Mouse (Mus musculus): ENCODE measurements around the gene Mmp25.
"Not testable (repeated sequence)": the region's sequence is repeated elsewhere in the genome, so short reads cannot be mapped to it uniquely, and the experiment has no call there.

Gene Mmp25

DNA sequence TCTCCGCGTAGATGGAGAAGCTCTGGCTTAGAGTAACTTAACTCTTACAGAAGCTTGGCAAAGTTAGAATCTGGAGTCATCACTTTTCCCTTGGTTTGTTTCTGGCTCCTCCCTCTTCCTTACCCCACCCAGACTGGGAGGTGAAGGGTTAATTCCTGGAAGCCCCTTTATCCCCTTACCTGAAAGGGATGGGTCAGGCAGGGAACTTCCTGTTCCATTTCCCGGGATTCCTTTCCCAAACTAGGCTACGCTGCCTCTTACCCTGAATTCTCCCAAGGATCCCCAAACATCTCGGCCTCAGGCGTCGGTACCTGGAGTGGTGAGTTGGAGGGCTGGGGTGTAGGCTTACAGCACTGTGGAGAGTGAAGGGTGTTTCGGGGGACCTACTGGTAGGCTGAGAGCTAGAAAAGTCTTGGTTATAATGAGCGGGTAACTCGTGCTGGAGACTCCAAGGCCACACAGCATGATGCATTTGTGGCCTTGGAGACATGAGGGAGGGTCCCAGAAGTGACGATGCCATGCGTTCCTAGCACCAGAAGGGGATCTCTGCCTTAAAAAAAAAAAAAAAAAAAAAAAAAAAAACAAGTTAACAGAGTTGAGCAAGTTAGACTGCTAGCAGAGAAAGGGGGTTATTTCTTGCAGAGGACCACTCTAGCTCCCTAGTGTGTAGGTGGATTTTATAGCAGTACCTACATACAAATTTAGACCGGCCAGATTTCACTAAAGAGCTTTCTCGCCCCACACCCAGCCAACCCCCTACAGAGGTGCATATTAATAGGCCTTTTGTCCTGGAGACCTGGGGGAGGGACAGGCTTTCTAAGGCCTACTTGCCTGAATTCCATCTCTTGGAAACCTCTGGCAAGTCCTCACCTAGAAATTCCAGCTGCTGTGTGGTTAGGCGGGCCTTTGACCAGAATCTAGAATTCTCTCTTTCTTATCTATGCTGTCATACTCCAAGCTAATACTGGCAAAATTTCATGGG, 44.1 kb downstream of the Mmp25 start, which contains the start of gene Zscan10:
Zscan10 (plus strand) TSS at position 216 of the 982 bp plus-strand sequence.
- DNase-seq (ENCODE audit: low read depth) = no peak

GRCm38 (mm10) chr17:23599605-23600063, 45.4 kb downstream of the Mmp25 start:
- peak; percentile 34 for DNase-seq (ENCODE audit: low read depth)

GRCm38 (mm10) chr17:23598582-23599552, 46.2 kb downstream of the Mmp25 start, which contains the start of gene Zfp13:
Gene Zfp13, minus strand, starts transcription at chr17:23599487.
- peak; percentile 95 for DNase-seq (ENCODE audit: low read depth)

GRCm38 (mm10) chr17:23595139-23595538, 49.9 kb downstream of the Mmp25 start:
- DNase-seq (ENCODE audit: low read depth) = not testable (repeated sequence)

GRCm38 (mm10) chr17:23592926-23593300, 52.2 kb downstream of the Mmp25 start:
- DNase-seq (ENCODE audit: low read depth) = no peak

DNA sequence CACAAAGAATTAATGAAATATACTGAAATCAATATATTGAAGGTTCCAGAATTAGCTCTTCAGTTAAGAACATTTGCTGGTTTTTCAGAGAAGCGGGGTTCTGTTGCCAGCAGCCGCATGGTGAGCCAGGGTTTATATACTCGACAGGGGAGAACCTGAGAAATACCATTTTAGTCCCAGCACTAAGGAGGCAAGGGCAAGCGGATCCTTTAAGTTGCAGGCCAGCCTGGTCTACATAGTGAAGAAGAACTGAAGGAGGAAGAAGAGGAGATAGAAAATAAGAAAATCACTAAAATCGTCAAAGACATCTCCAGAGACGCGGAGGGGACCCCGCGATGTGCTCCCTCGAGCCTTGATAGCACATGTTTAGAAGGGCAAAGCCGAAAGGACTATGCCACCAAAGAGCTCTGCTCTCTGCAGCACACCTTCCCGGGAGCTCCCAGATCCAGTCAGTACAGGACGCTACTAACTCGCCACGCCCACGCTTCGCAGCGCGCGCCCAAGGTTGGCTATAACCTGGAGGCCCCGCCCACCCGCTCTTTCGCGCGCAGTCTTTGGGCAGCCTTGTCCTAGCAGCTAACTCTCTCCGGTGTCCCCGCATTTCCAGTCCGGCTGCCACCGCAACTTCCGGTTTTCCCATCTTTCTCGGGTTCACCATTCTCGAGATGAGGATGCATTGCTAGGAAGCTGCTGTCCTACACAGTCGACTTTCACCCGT, 52.7 kb downstream of the Mmp25 start:
- peak; percentile 93 for DNase-seq (ENCODE audit: low read depth)

GRCm38 (mm10) chr17:23587253-23587652, 57.8 kb downstream of the Mmp25 start:
- no peak for DNase-seq (ENCODE audit: low read depth)

DNA sequence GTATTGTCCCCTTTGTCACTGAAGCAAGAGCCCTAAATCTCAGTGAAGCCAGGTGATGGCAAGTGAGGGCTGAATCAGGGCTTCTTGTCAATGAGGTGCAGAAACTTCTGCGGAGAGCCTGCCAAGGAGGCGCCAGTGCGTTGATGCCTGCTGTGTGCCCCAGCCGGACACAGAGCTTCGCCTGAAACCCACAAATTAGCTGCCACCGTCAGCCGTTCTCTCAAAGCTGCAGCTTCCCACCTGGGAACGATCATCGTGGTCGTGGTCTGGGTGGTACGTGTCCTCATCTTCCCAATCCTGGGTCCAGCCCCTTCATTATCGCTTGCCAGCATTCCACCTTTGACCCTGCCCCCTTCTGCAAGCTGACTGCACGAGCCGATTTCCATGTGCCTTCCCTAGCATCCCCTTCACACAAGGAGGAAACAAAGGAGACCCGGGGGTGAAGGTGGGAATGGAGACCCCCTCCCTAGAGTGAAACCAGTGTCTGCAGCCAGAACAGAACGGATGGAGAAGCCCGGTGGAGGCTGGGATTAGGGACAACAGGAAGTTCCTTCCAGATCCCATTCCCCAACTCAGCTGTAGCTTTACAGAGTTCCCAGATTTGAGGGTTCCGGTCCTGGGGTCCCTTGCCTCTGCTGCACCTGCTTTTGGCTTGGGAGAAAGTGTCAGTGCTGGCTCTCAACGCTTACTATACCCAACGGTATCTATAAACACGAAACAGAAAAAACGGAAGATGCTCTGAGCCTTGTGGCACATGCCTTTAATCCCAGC, 59.2 kb downstream of the Mmp25 start:
- DNase-seq (ENCODE audit: low read depth) = no peak

DNA sequence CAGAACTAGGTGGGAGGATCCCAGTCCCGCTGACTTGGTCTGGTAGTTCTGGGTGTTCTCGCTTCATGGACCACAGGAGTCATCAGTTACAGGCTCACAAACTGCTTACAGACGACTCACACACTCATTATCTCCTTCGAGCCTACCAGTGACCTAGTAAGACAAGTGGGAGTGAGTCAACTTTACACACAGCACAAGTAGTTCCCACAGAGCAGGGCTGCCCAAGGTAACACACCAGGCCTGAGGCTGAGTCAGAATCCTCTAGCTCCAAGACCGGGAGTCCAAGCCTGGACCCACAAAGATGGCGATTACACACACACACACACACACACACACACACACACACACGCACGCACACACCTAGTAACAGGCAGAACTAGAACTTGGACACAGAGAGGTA, 60.3 kb downstream of the Mmp25 start:
- no peak for DNase-seq (ENCODE audit: low read depth)
